Mouse (Mus musculus) erythroid progenitor cell, adult 5-6 weeks (primary cell): ENCODE measurements around the gene Pla2g1b. TPM values are rescaled to one million over a fixed set of nuclear protein-coding genes. Genes with fewer than 3 reads are reported as not detected.

Source experiments
- ATAC-seq: replicated peaks from 2 replicates; pipeline ENCODE4 v1.8.0; 2016; ENCODE audit warnings: moderate number of reproducible peaks, mild to moderate bottlenecking, moderate TSS enrichment, inconsistent platforms; ENCODE audit not compliant: poor library complexity, low FRiP score, severe bottlenecking
- total RNA-seq, 2 experiments: library from RNA; stranded (forward) in 1 of 2; stranded (reverse) in 1 of 2; fragments of 150-400 nt in 1 of 2; fragments of 186-747, 209-891 nt in 1 of 2; gene quantifications; 2 replicates each; pipeline versions ENCODE4 v1.2.3 to v1.2.4; 2015 to 2017; ENCODE audit warnings: low replicate concordance in 2 of 2

The Pla2g1b gene
- not detected in 2 replicates for total RNA-seq (2015; ENCODE audit: low replicate concordance)
- not detected in 2 replicates for total RNA-seq (2017; ENCODE audit: low replicate concordance)

DNA sequence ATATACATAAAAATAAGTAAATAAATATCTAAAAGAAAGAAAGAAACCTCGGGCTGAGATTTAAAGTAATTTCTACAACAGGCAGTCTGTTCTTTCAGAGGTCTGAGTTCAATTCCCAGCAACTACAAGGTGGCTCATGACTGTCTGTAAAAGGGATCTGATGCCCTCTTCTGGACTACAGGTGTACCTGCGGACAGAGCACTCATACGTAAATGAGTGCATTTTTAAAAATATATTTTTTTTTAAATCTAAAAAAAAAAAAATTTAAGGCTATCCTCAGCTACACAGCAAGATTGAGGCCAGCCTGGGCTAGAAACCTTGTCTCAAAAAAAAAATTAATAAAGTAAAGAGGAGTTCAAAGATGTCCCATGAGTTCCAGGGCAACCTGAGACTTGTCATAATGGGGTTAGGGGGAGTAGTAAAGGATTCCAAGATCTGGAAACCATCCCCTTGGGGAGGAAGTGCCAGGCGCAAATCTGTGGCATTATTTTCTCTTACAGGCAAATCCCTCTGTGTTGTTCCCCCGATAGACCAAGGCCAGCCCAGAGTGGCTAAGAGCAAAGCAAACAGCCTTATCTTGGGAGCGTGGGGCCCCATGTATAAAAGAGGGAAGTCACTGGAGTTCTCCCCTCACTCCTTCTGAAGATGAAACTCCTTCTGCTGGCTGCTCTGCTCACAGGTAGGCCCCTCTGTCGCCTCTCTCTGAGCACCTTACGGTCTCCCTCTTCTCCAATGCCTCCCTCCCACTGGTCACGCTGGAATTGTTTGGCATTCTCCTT is at the start of gene Pla2g1b:
Gene Pla2g1b (plus strand): TSS at position 621 of the 779 bp plus-strand sequence.
- ATAC-seq = no peak

DNA sequence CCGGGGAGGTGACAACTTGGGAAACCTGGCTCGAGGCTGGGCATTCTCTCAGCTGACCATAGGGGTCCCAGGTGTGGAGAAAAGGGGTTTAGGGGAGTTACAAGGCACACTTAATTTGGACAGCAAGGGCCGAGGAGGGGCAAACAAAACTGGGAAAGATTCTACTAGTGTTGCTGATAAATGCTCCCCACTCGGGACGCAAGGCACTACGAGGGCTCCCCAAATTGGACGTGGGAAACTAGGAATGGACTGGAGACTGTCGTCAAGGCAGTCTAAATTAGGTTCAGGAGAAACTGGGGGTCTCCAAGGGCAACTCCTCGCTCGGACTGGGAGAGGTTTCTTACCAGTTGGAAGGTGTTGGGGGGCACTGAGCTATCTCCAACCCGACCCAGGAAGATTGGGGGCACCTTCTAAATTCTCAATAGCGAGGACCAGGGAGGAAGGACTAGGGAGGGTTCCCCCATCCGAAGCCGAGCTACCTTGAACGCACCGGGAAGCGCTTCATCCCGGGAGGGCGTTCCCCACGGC is 37.2 kb upstream of the Pla2g1b start:
- no peak for ATAC-seq

DNA sequence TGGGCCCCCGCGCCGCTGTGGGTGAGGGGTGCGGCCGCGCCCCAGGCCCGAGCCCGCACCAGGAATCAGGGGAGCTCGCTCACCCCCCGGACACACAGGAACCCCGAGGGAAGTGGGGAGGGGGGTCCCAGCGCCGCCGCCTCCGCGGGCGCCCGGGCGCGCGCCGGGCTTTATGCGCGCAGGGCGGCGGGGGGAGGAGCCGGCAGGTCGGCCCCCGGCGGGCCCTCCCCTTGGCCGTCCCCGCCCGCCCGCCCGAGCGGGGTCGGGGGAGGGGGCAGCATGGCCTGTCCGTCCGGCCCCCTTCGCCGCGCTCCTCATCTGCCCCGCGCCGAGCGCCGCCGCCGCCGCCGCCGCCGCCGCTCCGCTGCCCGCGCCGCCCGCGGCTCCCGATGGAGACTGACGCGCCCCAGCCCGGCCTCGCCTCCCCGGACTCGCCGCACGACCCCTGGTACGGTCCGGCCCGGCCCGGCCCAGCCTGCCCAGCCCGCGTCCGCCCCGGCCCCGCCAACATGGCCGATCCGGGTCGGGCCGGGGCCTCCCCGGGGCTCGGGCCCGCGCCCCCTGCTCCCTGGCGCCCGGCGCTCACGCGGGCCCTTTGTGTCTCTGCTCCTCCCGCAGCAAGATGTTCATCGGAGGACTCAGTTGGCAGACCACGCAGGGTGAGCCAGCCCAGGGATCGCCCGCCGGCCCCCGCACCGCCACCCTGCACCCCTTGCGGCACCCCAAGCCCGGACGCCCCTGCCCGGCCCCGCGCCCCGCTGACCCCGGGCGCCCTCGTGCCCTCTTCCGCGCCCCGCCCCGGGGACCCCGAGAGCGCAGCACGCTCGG is 36.5 kb upstream of the Pla2g1b start, which contains the start of gene Msi1:
Gene Msi1 (plus strand): TSS at position 241 of the 828 bp plus-strand sequence.
- no peak for ATAC-seq

DNA sequence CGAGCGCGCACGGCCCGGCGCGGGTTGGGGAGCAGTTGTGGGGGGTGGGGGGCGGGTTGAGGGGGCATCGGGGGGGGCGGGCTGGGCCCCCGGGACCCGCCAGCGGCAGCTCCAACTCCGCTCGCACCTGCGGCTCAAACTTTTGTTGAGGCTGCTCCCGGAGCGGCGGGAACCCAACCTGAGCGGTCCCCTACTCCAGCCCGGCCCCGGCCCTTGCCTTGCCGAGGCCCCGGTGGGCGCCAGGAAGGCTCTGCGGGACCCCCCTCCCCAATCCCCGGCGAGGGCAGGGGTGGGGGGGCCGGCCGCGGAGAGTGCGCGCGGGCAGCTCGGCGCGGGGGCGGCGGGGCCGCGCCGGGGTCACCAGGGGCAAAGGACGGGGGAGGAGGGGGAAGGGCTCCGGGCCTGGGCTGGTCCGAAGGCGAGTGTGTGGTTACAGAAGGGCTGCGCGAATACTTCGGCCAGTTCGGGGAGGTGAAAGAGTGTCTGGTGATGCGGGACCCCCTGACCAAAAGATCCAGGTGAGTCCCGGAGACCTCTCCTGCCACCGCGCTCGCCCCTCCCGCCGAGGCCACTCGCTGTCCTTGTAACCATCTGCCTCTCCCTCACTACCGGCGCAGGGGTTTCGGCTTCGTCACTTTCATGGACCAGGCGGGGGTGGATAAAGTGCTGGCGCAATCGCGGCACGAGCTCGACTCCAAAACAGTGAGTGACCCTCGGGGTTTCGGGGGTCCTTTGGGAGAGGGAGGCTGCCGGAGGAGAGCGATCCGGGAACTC is 35.7 kb upstream of the Pla2g1b start:
- no peak for ATAC-seq

DNA sequence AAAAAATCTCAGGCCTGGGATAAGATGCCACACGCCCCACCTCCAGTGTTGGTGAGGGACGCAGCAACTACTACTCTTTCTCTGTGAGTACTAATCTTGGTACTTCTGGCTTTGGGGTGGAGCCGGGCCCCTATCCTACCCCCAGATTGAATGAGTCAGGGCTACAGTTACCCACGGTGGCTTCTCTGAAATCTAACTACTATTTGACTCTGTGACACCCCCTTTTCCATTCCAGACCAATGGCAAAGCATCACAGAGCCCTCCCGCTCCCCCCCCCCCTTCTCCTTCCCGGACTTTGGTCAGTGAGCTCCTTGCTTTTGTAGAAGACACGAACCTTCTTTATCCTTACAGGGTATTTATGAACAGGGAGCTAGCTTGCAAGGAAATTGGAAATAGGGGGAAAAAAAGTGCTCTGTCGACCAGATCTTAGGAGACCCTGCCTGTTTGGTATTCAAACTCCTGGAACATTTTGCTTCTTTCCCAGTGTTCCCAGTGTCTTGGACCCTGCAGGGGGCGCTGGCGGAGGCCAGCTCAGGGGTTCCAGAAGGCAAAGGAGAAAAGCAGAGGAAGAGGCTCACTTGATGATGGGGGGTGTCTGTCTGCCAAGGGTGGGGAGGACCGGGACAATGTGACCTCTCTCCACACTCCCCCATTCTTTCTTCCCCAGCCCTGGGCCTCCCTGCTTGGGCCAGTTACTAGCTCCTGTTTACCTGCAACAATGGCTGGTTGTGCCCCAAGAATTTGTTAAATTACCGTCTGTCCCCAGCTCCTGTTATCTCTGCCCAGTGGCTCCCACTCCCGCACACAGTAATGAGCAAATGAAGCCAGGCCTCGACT is 34.8 kb upstream of the Pla2g1b start:
- no peak for ATAC-seq

- ATAC-seq = no peak
Observed at GRCm38 (mm10) chr5:115431898-115432259, 34.2 kb upstream of the Pla2g1b start.

DNA sequence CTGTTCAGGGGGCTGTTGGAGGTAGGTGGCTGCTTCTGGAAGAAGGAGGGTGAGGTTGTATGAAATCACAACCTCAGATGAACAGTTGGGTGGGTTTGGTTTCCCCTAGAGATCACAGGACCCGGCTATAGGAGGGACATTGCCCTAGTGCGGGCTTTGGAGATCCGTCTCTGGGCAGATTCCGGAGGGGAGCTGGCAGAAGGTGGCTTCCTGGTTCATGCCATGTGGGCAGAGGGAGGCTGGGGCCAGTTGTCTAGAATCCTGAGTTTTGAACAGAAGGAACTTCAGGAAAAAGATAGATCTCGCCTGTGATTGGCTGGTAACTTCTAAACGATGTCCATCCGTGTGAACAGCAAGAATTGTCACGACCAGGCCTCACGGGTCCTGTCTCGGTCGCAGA is 33.7 kb upstream of the Pla2g1b start:
- no peak for ATAC-seq

GRCm38 (mm10) chr5:115433191-115433590 is 32.9 kb upstream of the Pla2g1b start:
- no peak for ATAC-seq

DNA sequence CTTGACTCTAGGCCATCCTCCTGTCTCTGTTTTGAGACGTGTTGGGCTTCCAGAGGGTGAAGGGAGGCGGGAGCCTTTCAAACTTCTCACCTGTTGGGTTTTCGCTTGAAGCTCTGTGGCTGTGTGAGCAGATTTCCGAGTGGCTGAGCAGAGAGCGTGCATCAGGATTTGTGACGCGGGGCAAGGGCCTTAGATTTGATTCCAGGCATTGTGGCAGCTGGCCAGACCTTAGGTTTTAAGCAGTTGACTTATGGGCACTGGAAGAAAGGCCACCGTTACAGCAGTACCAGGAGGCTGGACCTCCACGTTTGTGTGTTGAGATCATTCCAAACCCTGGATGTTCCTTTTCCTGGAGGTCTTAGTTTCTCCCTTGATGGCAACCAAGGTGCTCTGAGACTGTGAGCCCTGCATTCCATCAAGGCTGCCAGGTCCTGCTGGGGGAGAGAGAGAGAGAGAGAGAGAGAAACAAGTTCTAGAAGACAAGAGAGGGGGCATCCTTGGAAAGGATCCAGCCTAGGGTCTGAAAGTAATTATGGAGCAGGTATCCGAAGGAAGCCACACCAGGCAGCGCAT is 31.7 kb upstream of the Pla2g1b start:
- no peak for ATAC-seq

DNA sequence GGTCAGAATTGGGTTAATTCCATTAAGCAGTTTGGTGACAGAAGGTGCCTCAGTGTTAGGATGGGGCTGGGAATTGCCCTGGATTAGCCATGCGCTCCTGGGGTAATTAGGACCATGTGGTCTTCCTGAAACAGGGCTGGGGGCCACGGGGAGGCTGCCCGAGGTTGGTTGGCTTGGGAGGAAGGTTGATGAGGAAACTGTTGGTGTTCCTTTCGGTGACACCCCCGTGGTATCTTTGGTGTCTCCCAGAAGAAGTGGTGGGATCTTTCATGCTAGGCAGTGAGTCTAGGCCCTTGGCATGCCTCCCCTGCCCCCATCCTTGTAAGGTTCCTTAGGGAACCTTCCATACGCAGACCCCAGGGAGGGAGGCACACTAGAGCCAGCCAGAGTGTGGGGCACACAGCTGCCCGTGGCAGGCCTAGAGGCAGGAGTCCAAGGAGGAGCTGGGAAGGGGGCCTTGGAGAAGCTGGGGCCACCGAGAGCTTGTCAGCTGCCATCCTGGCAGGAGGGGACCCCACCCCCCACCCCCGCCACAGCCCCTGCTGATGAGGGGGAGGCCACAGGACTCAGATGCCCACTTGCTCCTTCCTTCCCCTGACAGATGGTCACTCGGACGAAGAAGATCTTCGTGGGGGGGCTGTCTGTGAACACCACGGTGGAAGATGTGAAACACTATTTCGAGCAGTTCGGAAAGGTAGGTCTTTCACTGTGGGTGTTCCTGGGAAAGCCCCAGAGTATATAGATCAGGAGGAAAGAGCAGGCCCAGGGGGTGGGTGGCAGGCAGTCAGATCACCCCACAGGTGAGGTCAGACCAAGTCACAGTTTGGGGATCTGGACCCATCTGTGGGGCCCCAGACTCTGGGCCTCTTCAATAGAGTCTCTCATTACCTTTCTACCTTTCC is 31.0 kb upstream of the Pla2g1b start:
- ATAC-seq = no peak

GRCm38 (mm10) chr5:115435755-115436379 is 30.2 kb upstream of the Pla2g1b start:
- ATAC-seq = no peak

- no peak for ATAC-seq
Observed at GRCm38 (mm10) chr5:115436421-115437124, 29.5 kb upstream of the Pla2g1b start.

DNA sequence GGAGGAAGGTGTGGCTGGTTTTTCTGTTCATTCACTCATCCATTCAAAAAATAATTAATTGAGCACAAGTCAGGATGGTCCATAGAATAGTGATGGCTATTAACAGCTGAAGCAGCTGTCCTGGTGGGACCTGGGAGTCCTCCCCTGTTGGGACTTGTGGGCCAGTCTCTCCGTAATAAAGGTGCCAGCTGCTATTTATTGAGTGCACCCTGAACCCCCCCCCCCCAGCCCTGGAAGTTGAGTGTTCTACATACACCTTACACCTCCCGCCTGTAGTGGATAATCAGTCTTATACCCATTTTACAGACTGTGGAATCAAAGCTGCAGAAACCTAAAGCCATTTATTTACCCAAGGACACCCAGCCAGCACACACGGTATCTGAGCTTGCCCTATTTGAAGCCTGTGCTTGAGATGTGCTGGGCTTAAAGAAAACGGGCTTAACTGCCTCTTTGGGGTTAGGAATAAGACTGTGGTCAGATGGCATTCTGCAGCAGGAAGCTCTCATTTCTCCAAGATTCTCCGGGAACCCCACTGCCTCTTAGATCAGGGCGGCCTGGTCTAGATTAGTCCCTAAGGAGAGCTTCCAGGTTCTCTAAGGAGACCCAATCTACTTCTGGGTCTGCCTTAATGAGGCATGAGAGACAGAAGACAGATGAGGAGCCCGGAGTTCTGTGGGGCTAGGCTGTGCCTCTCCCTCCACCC is 28.7 kb upstream of the Pla2g1b start:
- no peak for ATAC-seq

DNA sequence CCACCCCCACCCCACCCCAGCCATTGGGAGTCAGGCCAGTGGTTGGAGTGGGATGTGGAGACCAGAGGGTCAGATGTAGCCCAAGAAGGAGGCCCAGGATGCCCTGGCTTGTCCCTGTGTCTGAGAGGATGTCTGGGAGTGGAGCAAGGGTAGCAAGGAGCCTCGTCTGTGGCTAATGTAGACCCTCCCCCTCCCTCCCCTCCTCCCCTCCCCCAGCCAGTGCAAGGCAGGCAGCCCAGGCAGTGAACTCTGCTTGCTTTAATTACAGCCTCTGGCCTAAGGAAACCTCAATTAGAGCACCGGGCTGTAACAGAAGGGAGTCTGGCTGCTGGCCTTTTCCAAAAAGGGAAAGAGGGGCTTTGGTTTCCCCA is 28.1 kb upstream of the Pla2g1b start:
- ATAC-seq = no peak

- no peak for ATAC-seq
Observed at GRCm38 (mm10) chr5:115438667-115439066, 27.4 kb upstream of the Pla2g1b start.

DNA sequence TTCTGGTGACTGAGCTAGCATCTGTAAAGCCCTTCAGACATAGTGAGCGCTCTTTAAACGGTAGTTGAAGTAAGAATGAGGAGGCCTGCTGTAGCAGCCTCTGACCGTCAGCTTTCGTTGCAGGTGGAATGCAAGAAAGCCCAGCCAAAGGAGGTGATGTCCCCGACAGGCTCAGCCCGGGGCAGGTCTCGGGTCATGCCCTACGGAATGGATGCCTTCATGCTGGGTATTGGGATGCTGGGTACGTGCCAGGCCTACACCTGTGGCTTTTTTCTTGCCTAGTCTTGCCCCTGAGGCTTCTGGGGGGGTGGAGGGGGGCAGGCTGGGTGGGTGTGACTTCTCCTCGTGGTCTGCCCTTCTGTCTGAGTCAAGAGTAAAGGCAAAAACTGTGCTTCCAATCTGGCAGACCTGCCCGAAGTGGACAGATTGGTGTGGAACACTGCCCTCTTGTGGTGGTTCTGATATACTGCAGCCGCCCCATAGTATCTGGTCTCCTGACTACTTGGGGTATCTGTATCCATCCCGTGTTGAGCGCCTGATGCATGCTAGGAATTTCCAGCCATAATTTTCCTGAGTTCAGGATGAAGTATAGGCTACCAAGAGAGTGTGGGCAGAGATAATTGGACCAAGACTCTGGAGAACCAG is 24.7 kb upstream of the Pla2g1b start:
- peak; percentile 62; the same call in 1 of the 2 replicates for ATAC-seq
